Comparison of ENCODE assay signal across 15 mouse cellular contexts in genomic region chr7:28509121-28509520, GRCm38 (mm10). TPM values are rescaled to one million over a fixed set of nuclear protein-coding genes. Genes with fewer than 3 reads are reported as not detected.
"Had no signal": no experiment of that assay in that cellular context is flagged by ENCODE, and none has a peak within 500 bp of the region (broad histone marks: within the 10 kb centered on the region; RNA-seq: fewer than 3 reads in every experiment).

No protein-coding gene starts in this region.

RNA-seq across cellular contexts. Expression of gene Ifnl2, which starts 1.1 kb away (rescaled TPM):
- total RNA-seq: megakaryocyte progenitor cell, adult 5-6 weeks; midbrain, postnatal 0 days; monocyte, adult 5-6 weeks; neutrophil, adult 5-6 weeks had no signal
- polyA plus RNA-seq: lung, embryonic 14.5 days; lung, postnatal 0 days; macrophage; midbrain, embryonic 11.5 days; midbrain, embryonic 13.5 days; midbrain, embryonic 15.5 days; midbrain, postnatal 0 days; neural tube, embryonic 12.5 days; neural tube, embryonic 14.5 days; spleen, adult 2 months; stomach, embryonic 15.5 days; thymus, postnatal 0 days had no signal

RNA-seq across cellular contexts. Expression of gene Ifnl3, which starts 13.5 kb away (rescaled TPM):
- total RNA-seq: megakaryocyte progenitor cell, adult 5-6 weeks; midbrain, postnatal 0 days; monocyte, adult 5-6 weeks; neutrophil, adult 5-6 weeks had no signal
- polyA plus RNA-seq: lung, embryonic 14.5 days; lung, postnatal 0 days; macrophage; midbrain, embryonic 11.5 days; midbrain, embryonic 13.5 days; midbrain, embryonic 15.5 days; midbrain, postnatal 0 days; neural tube, embryonic 12.5 days; neural tube, embryonic 14.5 days; spleen, adult 2 months; stomach, embryonic 15.5 days had no signal

RNA-seq across cellular contexts. Expression of gene Sycn, which starts 31.6 kb away (rescaled TPM):
- total RNA-seq: megakaryocyte progenitor cell, adult 5-6 weeks; midbrain, postnatal 0 days; monocyte, adult 5-6 weeks; neutrophil, adult 5-6 weeks had no signal
- polyA plus RNA-seq: lung, embryonic 14.5 days; lung, postnatal 0 days; macrophage; midbrain, embryonic 11.5 days; midbrain, embryonic 13.5 days; midbrain, embryonic 15.5 days; midbrain, postnatal 0 days; neural tube, embryonic 12.5 days; neural tube, embryonic 14.5 days had no signal

RNA-seq across cellular contexts. Expression of gene Nccrp1, which starts 37.9 kb away (rescaled TPM):
- total RNA-seq: megakaryocyte progenitor cell, adult 5-6 weeks; monocyte, adult 5-6 weeks had no signal
- polyA plus RNA-seq: lung, embryonic 14.5 days; lung, postnatal 0 days; macrophage; midbrain, embryonic 11.5 days; midbrain, embryonic 13.5 days; neural tube, embryonic 12.5 days had no signal
